Mouse (Mus musculus): ENCODE data around the gene Lrrc8c. TPM values are rescaled to one million over a fixed set of nuclear protein-coding genes. Genes with fewer than 3 reads are reported as not detected.

Gene Lrrc8c
- total and polyA plus RNA-seq, 2 experiments from 2014 or later = 6.9 to 11.5 TPM

GRCm38 (mm10) chr5:105620505-105621116 lies 101.4 kb downstream of the Lrrc8c start:
- no peaks in the 10 kb centered on the region for H3K9me3 ChIP-seq (ENCODE audit: low read length)
- H3K4me3 ChIP-seq (ENCODE audit: low read depth, low read length) = no peak overlapping the region
- no peak overlapping the region for H3K27ac ChIP-seq (ENCODE audit: low read depth, low read length)
- no peak for DNase-seq
- H3K9ac ChIP-seq = no peak overlapping the region
- no peak overlapping the region for H3K4me2 ChIP-seq (ENCODE audit: low read depth)
- 81% methylated on average over 6 of the region's 6 CpGs for whole genome bisulfite sequencing
- no peak for TF ChIP-seq CTCF (IDR thresholded peaks at IDR 0.05; ENCODE audit: low read depth)
- no peaks in the 10 kb centered on the region for H3K27me3 ChIP-seq (ENCODE audit: insufficient read depth, low read length)
- no peaks in the 10 kb centered on the region for H3K36me3 ChIP-seq (ENCODE audit: insufficient read depth)
- ATAC-seq = no peak
- no peaks in the 10 kb centered on the region for H3K4me1 ChIP-seq (ENCODE audit: insufficient read depth)

- no peak overlapping the region for H3K4me3 ChIP-seq (ENCODE audit: low read depth, low read length)
- H3K27ac ChIP-seq (ENCODE audit: low read depth, low read length) = no peak overlapping the region
- no peak for TF ChIP-seq CTCF (IDR thresholded peaks at IDR 0.05; ENCODE audit: low read depth)
- no peak for ATAC-seq
- H3K9ac ChIP-seq = no peak overlapping the region
- no peaks in the 10 kb centered on the region for H3K9me3 ChIP-seq (ENCODE audit: low read length)
- no peaks in the 10 kb centered on the region for H3K27me3 ChIP-seq (ENCODE audit: insufficient read depth, low read length)
- no peak for DNase-seq
- no peaks in the 10 kb centered on the region for H3K4me1 ChIP-seq (ENCODE audit: insufficient read depth)
- H3K4me2 ChIP-seq (ENCODE audit: low read depth) = no peak overlapping the region
- H3K36me3 ChIP-seq (ENCODE audit: insufficient read depth) = no peaks in the 10 kb centered on the region
- WGBS = 73% methylated on average over 4 of the region's 4 CpGs
Observed at GRCm38 (mm10) chr5:105623074-105623713, 104.0 kb downstream of the Lrrc8c start.

- H3K9me3 ChIP-seq (ENCODE audit: low read length) = no peaks in the 10 kb centered on the region
- no peak for TF ChIP-seq CTCF (IDR thresholded peaks at IDR 0.05; ENCODE audit: low read depth)
Observed at GRCm38 (mm10) chr5:105624257-105624656, 105.1 kb downstream of the Lrrc8c start.

GRCm38 (mm10) chr5:105625504-105626150 lies 106.4 kb downstream of the Lrrc8c start:
- Histone ChIP-seq H3K9ac (no peak overlapping the region), H3K4me1 (ENCODE audit: insufficient read depth) (no peaks in the 10 kb centered on the region), H3K36me3 (ENCODE audit: insufficient read depth) (no peaks in the 10 kb centered on the region), H3K27me3 (ENCODE audit: insufficient read depth, low read length) (no peaks in the 10 kb centered on the region), H3K4me2 (ENCODE audit: low read depth) (no peak overlapping the region), H3K4me3 (ENCODE audit: low read depth, low read length) (no peak overlapping the region), H3K9me3 (ENCODE audit: low read length) (no peaks in the 10 kb centered on the region), H3K27ac (ENCODE audit: low read depth, low read length) (no peak overlapping the region)
- WGBS = 73% methylated on average over 8 of the region's 8 CpGs
- ATAC-seq (no peak), DNase-seq (no peak)
- no peak for TF ChIP-seq CTCF (IDR thresholded peaks at IDR 0.05; ENCODE audit: low read depth)

More at GRCm38 (mm10) chr5:105624257-105624656, 105.1 kb downstream of the Lrrc8c start:
- Histone ChIP-seq H3K4me1 (ENCODE audit: insufficient read depth) (no peaks in the 10 kb centered on the region), H3K27me3 (ENCODE audit: insufficient read depth, low read length) (no peaks in the 10 kb centered on the region), H3K4me3 (ENCODE audit: low read depth, low read length) (no peak overlapping the region), H3K36me3 (ENCODE audit: insufficient read depth) (no peaks in the 10 kb centered on the region), H3K9ac (no peak overlapping the region), H3K4me2 (ENCODE audit: low read depth) (no peak overlapping the region), H3K27ac (ENCODE audit: low read depth, low read length) (no peak overlapping the region)
- 91% methylated on average over 3 of the region's 3 CpGs for WGBS
- DNase-seq = no peak
- no peak for ATAC-seq

- DNase-seq (no peak), ATAC-seq (no peak)
- H3K4me3 ChIP-seq (ENCODE audit: low read depth, low read length) = no peak overlapping the region
- no peaks in the 10 kb centered on the region for H3K4me1 ChIP-seq (ENCODE audit: insufficient read depth)
- WGBS = 43% methylated on average over 3 of the region's 3 CpGs
- no peaks in the 10 kb centered on the region for H3K36me3 ChIP-seq (ENCODE audit: insufficient read depth)
- no peak for TF ChIP-seq CTCF (IDR thresholded peaks at IDR 0.05; ENCODE audit: low read depth)
- H3K9me3 ChIP-seq (ENCODE audit: low read length) = no peaks in the 10 kb centered on the region
- no peak overlapping the region for H3K9ac ChIP-seq
- no peaks in the 10 kb centered on the region for H3K27me3 ChIP-seq (ENCODE audit: insufficient read depth, low read length)
- no peak overlapping the region for H3K27ac ChIP-seq (ENCODE audit: low read depth, low read length)
- H3K4me2 ChIP-seq (ENCODE audit: low read depth) = no peak overlapping the region
Observed at GRCm38 (mm10) chr5:105626355-105626754, 107.2 kb downstream of the Lrrc8c start.

GRCm38 (mm10) chr5:105627093-105627492 lies 107.9 kb downstream of the Lrrc8c start:
- no peak for DNase-seq
- H3K9me3 ChIP-seq (ENCODE audit: low read length) = no peaks in the 10 kb centered on the region
- H3K27ac ChIP-seq (ENCODE audit: low read depth, low read length) = no peak overlapping the region
- no peak overlapping the region for H3K4me2 ChIP-seq (ENCODE audit: low read depth)
- H3K4me1 ChIP-seq (ENCODE audit: insufficient read depth) = no peaks in the 10 kb centered on the region
- no peak for TF ChIP-seq CTCF (IDR thresholded peaks at IDR 0.05; ENCODE audit: low read depth)
- 87% methylated on average over 5 of the region's 5 CpGs for WGBS
- H3K36me3 ChIP-seq (ENCODE audit: insufficient read depth) = no peaks in the 10 kb centered on the region
- no peaks in the 10 kb centered on the region for H3K27me3 ChIP-seq (ENCODE audit: insufficient read depth, low read length)
- no peak overlapping the region for H3K4me3 ChIP-seq (ENCODE audit: low read depth, low read length)
- no peak overlapping the region for H3K9ac ChIP-seq
- no peak for ATAC-seq

- Histone ChIP-seq H3K36me3 (ENCODE audit: insufficient read depth) (no peaks in the 10 kb centered on the region), H3K4me2 (ENCODE audit: low read depth) (no peak overlapping the region), H3K4me3 (ENCODE audit: low read depth, low read length) (no peak overlapping the region), H3K4me1 (ENCODE audit: insufficient read depth) (no peaks in the 10 kb centered on the region), H3K9ac (no peak overlapping the region), H3K9me3 (ENCODE audit: low read length) (no peaks in the 10 kb centered on the region), H3K27me3 (ENCODE audit: insufficient read depth, low read length) (no peaks in the 10 kb centered on the region), H3K27ac (ENCODE audit: low read depth, low read length) (no peak overlapping the region)
- 95% methylated on average over 1 of the region's 1 CpGs for WGBS
- DNase-seq = no peak
- no peak for TF ChIP-seq CTCF (IDR thresholded peaks at IDR 0.05; ENCODE audit: low read depth)
- ATAC-seq = no peak
Observed at GRCm38 (mm10) chr5:105629955-105630354, 110.8 kb downstream of the Lrrc8c start.
